Mouse (Mus musculus): ENCODE data around the gene Cga. TPM values are rescaled to one million over a fixed set of nuclear protein-coding genes. Genes with fewer than 3 reads are reported as not detected.
A peak's percentile ranks its signal among the peaks of the same experiment; 100 is the strongest.
"Not testable (repeated sequence)": the region's sequence is repeated elsewhere in the genome, so short reads cannot be mapped to it uniquely, and the experiment has no call there.

Cga gene
- polyA plus RNA-seq, 1 experiment from 2014 or later: not detected

- no peak overlapping the region for H3K4me3 ChIP-seq (ENCODE audit: low read depth, low read length)
- H3K36me3 ChIP-seq (ENCODE audit: control insufficient read depth, insufficient read depth): no peaks in the 10 kb centered on the region
- H3K4me2 ChIP-seq (replicated peaks; ENCODE audit: low read depth): no peak overlapping the region
- ATAC-seq: no peak
- WGBS: 67% methylated on average over 7 of the region's 7 CpGs
- H3K27me3 ChIP-seq (replicated peaks; ENCODE audit: control insufficient read depth, insufficient read depth, low read length): no peaks in the 10 kb centered on the region
- H3K9ac ChIP-seq (ENCODE audit: low read depth, low read length): no peak overlapping the region
- H3K27ac ChIP-seq (ENCODE audit: low read depth, low read length): no peak overlapping the region
- no peak for TF ChIP-seq CTCF (IDR thresholded peaks at IDR 0.05; ENCODE audit: low read depth)
- no peaks in the 10 kb centered on the region for H3K4me1 ChIP-seq (replicated peaks; ENCODE audit: control insufficient read depth, insufficient read depth, low read length)
- H3K9me3 ChIP-seq (ENCODE audit: control insufficient read depth): no peaks in the 10 kb centered on the region
These were observed 14.5 kb downstream of the Cga start for GRCm38 (mm10) chr4:34908127-34908526.

GRCm38 (mm10) chr4:34911401-34911800 lies 17.8 kb downstream of the Cga start:
- Histone ChIP-seq H3K4me3 (ENCODE audit: low read depth, low read length) (no peak overlapping the region), H3K9me3 (ENCODE audit: control insufficient read depth) (no peaks in the 10 kb centered on the region), H3K27ac (ENCODE audit: low read depth, low read length) (no peak overlapping the region), H3K27me3 (replicated peaks; ENCODE audit: control insufficient read depth, insufficient read depth, low read length) (no peaks in the 10 kb centered on the region), H3K9ac (ENCODE audit: low read depth, low read length) (no peak overlapping the region), H3K4me1 (replicated peaks; ENCODE audit: control insufficient read depth, insufficient read depth, low read length) (no peaks in the 10 kb centered on the region), H3K36me3 (ENCODE audit: control insufficient read depth, insufficient read depth) (no peaks in the 10 kb centered on the region), H3K4me2 (replicated peaks; ENCODE audit: low read depth) (no peak overlapping the region)
- WGBS: 66% methylated on average over 3 of the region's 3 CpGs
- no peak for ATAC-seq
- no peak for TF ChIP-seq CTCF (IDR thresholded peaks at IDR 0.05; ENCODE audit: low read depth)

- 84% methylated on average over 3 of the region's 3 CpGs for WGBS
- no peak for ATAC-seq
- Histone ChIP-seq H3K4me3 (ENCODE audit: low read depth, low read length) (no peak overlapping the region), H3K4me2 (replicated peaks; ENCODE audit: low read depth) (no peak overlapping the region), H3K9me3 (ENCODE audit: control insufficient read depth) (no peaks in the 10 kb centered on the region), H3K9ac (ENCODE audit: low read depth, low read length) (no peak overlapping the region), H3K4me1 (replicated peaks; ENCODE audit: control insufficient read depth, insufficient read depth, low read length) (no peaks in the 10 kb centered on the region), H3K36me3 (ENCODE audit: control insufficient read depth, insufficient read depth) (no peaks in the 10 kb centered on the region), H3K27me3 (replicated peaks; ENCODE audit: control insufficient read depth, insufficient read depth, low read length) (no peaks in the 10 kb centered on the region), H3K27ac (ENCODE audit: low read depth, low read length) (no peak overlapping the region)
- no peak for TF ChIP-seq CTCF (IDR thresholded peaks at IDR 0.05; ENCODE audit: low read depth)
These were observed 18.6 kb downstream of the Cga start for GRCm38 (mm10) chr4:34912171-34912570.

- Histone ChIP-seq H3K27ac (ENCODE audit: low read depth, low read length) (no peak overlapping the region), H3K36me3 (ENCODE audit: control insufficient read depth, insufficient read depth) (no peaks in the 10 kb centered on the region), H3K27me3 (replicated peaks; ENCODE audit: control insufficient read depth, insufficient read depth, low read length) (no peaks in the 10 kb centered on the region), H3K4me3 (ENCODE audit: low read depth, low read length) (no peak overlapping the region), H3K4me2 (replicated peaks; ENCODE audit: low read depth) (no peak overlapping the region), H3K9me3 (ENCODE audit: control insufficient read depth) (no peaks in the 10 kb centered on the region), H3K4me1 (replicated peaks; ENCODE audit: control insufficient read depth, insufficient read depth, low read length) (no peaks in the 10 kb centered on the region), H3K9ac (ENCODE audit: low read depth, low read length) (no peak overlapping the region)
- no peak for TF ChIP-seq CTCF (IDR thresholded peaks at IDR 0.05; ENCODE audit: low read depth)
- 46% methylated on average over 7 of the region's 7 CpGs for WGBS
- ATAC-seq: peak; percentile 49
These were observed 23.8 kb downstream of the Cga start for GRCm38 (mm10) chr4:34917400-34917799.

- Histone ChIP-seq H3K4me3 (ENCODE audit: low read depth, low read length) (no peak overlapping the region), H3K4me1 (replicated peaks; ENCODE audit: control insufficient read depth, insufficient read depth, low read length) (no peaks in the 10 kb centered on the region), H3K9ac (ENCODE audit: low read depth, low read length) (no peak overlapping the region), H3K27me3 (replicated peaks; ENCODE audit: control insufficient read depth, insufficient read depth, low read length) (no peaks in the 10 kb centered on the region), H3K27ac (ENCODE audit: low read depth, low read length) (no peak overlapping the region), H3K4me2 (replicated peaks; ENCODE audit: low read depth) (no peak overlapping the region), H3K36me3 (ENCODE audit: control insufficient read depth, insufficient read depth) (no peaks in the 10 kb centered on the region), H3K9me3 (ENCODE audit: control insufficient read depth) (no peaks in the 10 kb centered on the region)
- 65% methylated on average over 6 of the region's 6 CpGs for WGBS
- TF ChIP-seq CTCF (IDR thresholded peaks at IDR 0.05; ENCODE audit: low read depth): peak; percentile 96
- ATAC-seq: no peak
These were observed 28.7 kb downstream of the Cga start for GRCm38 (mm10) chr4:34922177-34922870.

- WGBS: 75% methylated on average over 7 of the region's 7 CpGs
- H3K9ac ChIP-seq (ENCODE audit: low read depth, low read length); H3K27ac ChIP-seq (ENCODE audit: low read depth, low read length); H3K9me3 ChIP-seq (ENCODE audit: control insufficient read depth); H3K27me3 ChIP-seq (replicated peaks; ENCODE audit: control insufficient read depth, insufficient read depth, low read length); H3K4me3 ChIP-seq (ENCODE audit: low read depth, low read length); ATAC-seq; H3K4me1 ChIP-seq (replicated peaks; ENCODE audit: control insufficient read depth, insufficient read depth, low read length); H3K4me2 ChIP-seq (replicated peaks; ENCODE audit: low read depth); H3K36me3 ChIP-seq (ENCODE audit: control insufficient read depth, insufficient read depth): not testable (repeated sequence)
These were observed 34.8 kb downstream of the Cga start for GRCm38 (mm10) chr4:34928386-34928785.

- ATAC-seq: no peak
- H3K4me2 ChIP-seq (replicated peaks; ENCODE audit: low read depth): no peak overlapping the region
- H3K9me3 ChIP-seq (ENCODE audit: control insufficient read depth): no peaks in the 10 kb centered on the region
- H3K36me3 ChIP-seq (ENCODE audit: control insufficient read depth, insufficient read depth): no peaks in the 10 kb centered on the region
- no peak for TF ChIP-seq CTCF (IDR thresholded peaks at IDR 0.05; ENCODE audit: low read depth)
- no peaks in the 10 kb centered on the region for H3K27me3 ChIP-seq (replicated peaks; ENCODE audit: control insufficient read depth, insufficient read depth, low read length)
- no peaks in the 10 kb centered on the region for H3K4me1 ChIP-seq (replicated peaks; ENCODE audit: control insufficient read depth, insufficient read depth, low read length)
- 93% methylated on average over 25 of the region's 25 CpGs for WGBS
- H3K4me3 ChIP-seq (ENCODE audit: low read depth, low read length): no peak overlapping the region
- H3K9ac ChIP-seq (ENCODE audit: low read depth, low read length): no peak overlapping the region
- H3K27ac ChIP-seq (ENCODE audit: low read depth, low read length): no peak overlapping the region
These were observed 47.5 kb downstream of the Cga start for GRCm38 (mm10) chr4:34941046-34941445.

Measured in intestine, postnatal 0 days (tissue).